Mouse (Mus musculus): Measurements from ENCODE around the gene Cysltr2. TPM values are rescaled to one million over a fixed set of nuclear protein-coding genes. Genes with fewer than 3 reads are reported as not detected.

The Cysltr2 gene
- 1.1 TPM for polyA plus RNA-seq (2015; fragmentation: Illumina TruSeq; extraction: RNeasy Lipid Tissue Mini Kit (QIAGEN cat#74804); ENCODE audit: low read depth, low replicate concordance)

DNA sequence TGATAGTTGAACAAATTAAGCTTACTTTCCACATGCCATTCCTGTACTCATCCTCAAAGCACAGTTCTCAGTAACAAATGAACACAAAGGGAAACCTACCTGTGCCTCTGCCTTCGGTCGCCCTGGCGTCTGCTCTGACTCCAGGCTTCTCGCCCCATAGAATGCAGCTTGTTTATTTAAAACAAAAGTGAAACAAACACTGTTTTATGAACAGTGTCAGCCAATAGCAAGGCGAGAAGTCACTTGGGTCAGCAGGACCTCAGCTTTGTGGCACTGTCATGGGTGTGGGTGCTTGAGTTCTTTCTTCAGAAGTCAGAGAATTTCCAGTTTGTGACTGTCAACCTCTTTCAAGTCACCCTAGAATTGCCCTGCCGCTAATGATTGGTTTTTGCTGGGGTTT is at the start of gene Cysltr2:
Cysltr2 (minus strand) TSS at position 178 of the 400 bp plus-strand sequence.

Other genes starting within 250 kb of the Cysltr2 start
- gene Rcbtb2, start 73.9 kb upstream of the Cysltr2 start, polyA plus RNA-seq (2015; fragmentation: Illumina TruSeq; extraction: RNeasy Lipid Tissue Mini Kit (QIAGEN cat#74804); ENCODE audit: low read depth, low replicate concordance): 32.1 TPM
- gene Lpar6, start 188.8 kb upstream of the Cysltr2 start, polyA plus RNA-seq (2015; fragmentation: Illumina TruSeq; extraction: RNeasy Lipid Tissue Mini Kit (QIAGEN cat#74804); ENCODE audit: low read depth, low replicate concordance): 2.2 TPM

Data from brain, adult 10 weeks (tissue).